Mouse (Mus musculus) bone marrow, adult 2 months (tissue): ENCODE results near the gene Adtrp.

Source experiments
- CTCF ChIP-seq: fragments of 200-500 bp; IDR thresholded peaks from 2 replicates; pipeline ENCODE4 v1.5.1; 2011; ENCODE audit warnings: low read length, control low read depth; ENCODE audit not compliant: control insufficient read depth, insufficient read depth
- POLR2A ChIP-seq: fragments of 200-500 bp; IDR thresholded peaks from 2 replicates; pipeline ENCODE4 v1.6.1; 2011; ENCODE audit warnings: low read depth, mild to moderate bottlenecking, control low read depth, low read length, borderline replicate concordance; ENCODE audit not compliant: control insufficient read depth

DNA sequence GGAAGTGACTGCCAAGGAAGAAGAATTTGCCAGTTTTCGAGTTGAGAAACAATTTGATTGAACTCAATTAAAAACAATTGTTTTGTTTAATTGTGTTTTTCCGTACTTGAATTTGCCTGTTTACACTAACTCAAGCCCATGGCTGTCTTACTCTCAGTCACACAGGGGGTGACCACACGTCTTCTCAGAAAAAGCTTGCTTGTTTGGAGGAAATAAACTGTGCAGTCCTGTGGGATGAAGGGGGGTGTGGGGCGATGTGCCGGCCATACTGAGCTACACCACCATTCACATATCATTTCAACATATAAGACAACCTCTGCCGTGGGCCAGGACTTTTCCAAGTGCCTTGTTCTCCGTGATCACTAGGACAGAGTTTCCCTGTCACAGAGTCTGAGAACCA lies 25.2 kb upstream of the Adtrp start:
- TF ChIP-seq CTCF, result no peak
- no peak for TF ChIP-seq POLR2A
